Comparison of ENCODE assay signal across 9 mouse cellular contexts in the genomic region with DNA sequence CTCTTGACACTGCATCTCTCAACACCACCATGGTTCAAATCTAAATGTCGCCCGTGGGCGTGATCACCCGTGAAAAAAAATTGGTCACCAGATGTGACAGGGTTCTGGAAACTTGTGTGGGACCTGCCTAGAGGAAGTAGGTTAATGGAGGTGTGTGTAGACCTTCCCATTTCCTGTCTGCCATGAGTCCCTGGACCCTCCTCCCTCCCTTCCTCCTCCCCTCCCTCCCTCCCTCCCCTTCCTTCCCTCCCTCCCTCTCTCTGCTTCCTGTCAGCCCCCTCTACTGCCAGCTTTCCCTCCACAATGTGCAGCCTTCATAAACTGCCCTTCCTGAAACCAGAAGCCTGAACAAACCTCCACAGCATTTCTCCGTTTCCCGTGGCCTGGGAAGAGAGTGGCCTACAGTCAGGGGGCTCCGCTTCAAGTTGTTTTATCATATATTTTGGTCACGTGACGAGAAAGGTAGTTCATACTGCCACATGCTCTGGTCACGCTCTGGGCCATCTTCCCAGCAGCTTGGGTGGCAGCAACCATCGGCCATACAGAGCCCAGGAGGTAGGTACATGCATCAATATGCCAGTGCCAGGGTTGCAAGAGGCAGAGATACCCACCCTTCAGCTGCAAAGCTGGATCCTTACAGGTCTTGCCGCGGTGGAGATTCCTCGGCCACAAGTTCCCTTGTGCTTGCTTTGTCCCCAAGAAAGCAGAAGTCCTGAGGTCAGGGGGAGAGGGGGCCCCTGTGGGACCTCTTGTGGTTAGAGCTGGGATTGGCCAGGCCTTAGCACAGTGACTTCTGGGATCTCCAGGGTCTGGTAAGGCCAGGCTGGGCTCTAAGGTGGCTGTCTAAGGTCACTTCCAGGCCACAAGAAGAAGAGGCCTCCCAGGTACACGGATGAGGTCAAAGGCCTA. TPM values are rescaled to one million over a fixed set of nuclear protein-coding genes. Genes with fewer than 3 reads are reported as not detected.
DNase-seq lines count a peak whose midpoint lies in the region; ATAC-seq and TF ChIP-seq lines count a peak whose summit lies in the region.
"Had no signal": no experiment of that assay in that cellular context is flagged by ENCODE, and none has a peak within 500 bp of the region (broad histone marks: within the 10 kb centered on the region; RNA-seq: fewer than 3 reads in every experiment).

No protein-coding gene starts in this region.

- peak; percentile 83 for ATAC-seq in neutrophil, adult 5-6 weeks (ENCODE audit: extremely low read depth, insufficient number of reproducible peaks, low FRiP score, poor library complexity, severe bottlenecking)
- ATAC-seq in hindbrain, embryonic 11.5 days (ENCODE audit: low FRiP score): no peak
- no peak for ATAC-seq in forebrain, postnatal 0 days

- 73% methylated on average over 15 of the region's 15 CpGs for WGBS in hindbrain, embryonic 11.5 days
- 81% methylated on average over 15 of the region's 15 CpGs for WGBS in forebrain, postnatal 0 days

- peak overlapping the region; percentile 10 to 54; a peak in 2 of 4 replicates for H3K4me3 ChIP-seq in MEL (ENCODE audit: control insufficient read depth in 1 of 2, insufficient read depth in 1 of 2, low read depth in 2 of 2, low read length in 2 of 2)
- H3K4me3 ChIP-seq in hindbrain, embryonic 11.5 days (ENCODE audit: low read depth, low read length): no peak overlapping the region
- H3K4me3 ChIP-seq in forebrain, postnatal 0 days (ENCODE audit: low read depth, low read length): no peak overlapping the region

- H3K36me3 ChIP-seq in MEL (ENCODE audit: control insufficient read depth in 1 of 2, insufficient read depth in 2 of 2, low read length in 2 of 2): peaks cover 0 to 11% of the 10 kb centered on the region in 2 experiments; a peak in 2 of 4 replicates
- H3K36me3 ChIP-seq in hindbrain, embryonic 11.5 days (ENCODE audit: control insufficient read depth, insufficient read depth, low read length): no peaks in the 10 kb centered on the region
- H3K36me3 ChIP-seq in forebrain, postnatal 0 days (ENCODE audit: insufficient read depth): no peaks in the 10 kb centered on the region

- peak; percentile 27 for TF ChIP-seq RAD21 in MEL (IDR thresholded peaks at IDR 0.05; ENCODE audit: low read depth, low read length)

- H3K4me2 ChIP-seq in hindbrain, embryonic 11.5 days (replicated peaks; ENCODE audit: low read depth, low read length): no peak overlapping the region
- H3K4me2 ChIP-seq in forebrain, postnatal 0 days (ENCODE audit: low read depth): no peak overlapping the region

- peaks cover 6 to 32% of the 10 kb centered on the region in 2 experiments for H3K4me1 ChIP-seq in MEL (ENCODE audit: control insufficient read depth in 1 of 2, insufficient read depth in 2 of 2, low read length in 2 of 2)
- H3K4me1 ChIP-seq in hindbrain, embryonic 11.5 days (replicated peaks; ENCODE audit: control insufficient read depth, insufficient read depth, low read length): no peaks in the 10 kb centered on the region
- H3K4me1 ChIP-seq in forebrain, postnatal 0 days (ENCODE audit: insufficient read depth): no peaks in the 10 kb centered on the region

- no peak; a peak in 1 of 4 replicates for TF ChIP-seq POLR2A in MEL (IDR thresholded peaks at IDR 0.05; ENCODE audit: control insufficient read depth in 1 of 2, insufficient read depth in 1 of 2, low read depth in 1 of 2, low read length in 2 of 2, poor library complexity in 1 of 2)

- peak; percentile 20 for DNase-seq in layer of hippocampus, adult 9-11 months
- no peak for DNase-seq in layer of hippocampus, adult 18-20 months (ENCODE audit: low spot score in 2 of 2)
- DNase-seq in MEL (ENCODE audit: low read depth, low spot score): peak; percentile 81
- peak; percentile 70 for DNase-seq in induced T-regulatory cell, adult 2 months (ENCODE audit: low read depth)
- DNase-seq in hindbrain, embryonic 11.5 days (ENCODE audit: low spot score): no peak
- no peak for DNase-seq in forebrain, postnatal 0 days
- DNase-seq in left cerebral cortex, postnatal 14 days (ENCODE audit: low spot score in 2 of 2): no peak
- DNase-seq: midbrain, embryonic 14.5 days had no signal

- no peaks in the 10 kb centered on the region for H3K27me3 ChIP-seq in MEL (ENCODE audit: control insufficient read depth in 1 of 2, insufficient read depth in 2 of 2, low read length in 2 of 2)
- no peaks in the 10 kb centered on the region for H3K27me3 ChIP-seq in hindbrain, embryonic 11.5 days (ENCODE audit: control insufficient read depth, insufficient read depth, low read length)
- H3K27me3 ChIP-seq in forebrain, postnatal 0 days (ENCODE audit: insufficient read depth, low read length): no peaks in the 10 kb centered on the region

- TF ChIP-seq EP300 in MEL (IDR thresholded peaks at IDR 0.05; ENCODE audit: low read depth in 1 of 2, low read length in 2 of 2): peak in 1 of 2 experiments; percentile 22; a peak in 1 of 4 replicates

- peak; percentile 41 to 49 (median 47) for TF ChIP-seq CTCF in MEL (IDR thresholded peaks at IDR 0.05 in 2 of 3, conservative IDR thresholded peaks at IDR 0.05 in 1 of 3; ENCODE audit: control insufficient read depth in 1 of 3, insufficient read depth in 1 of 3, low read depth in 2 of 3, low read length in 3 of 3, poor library complexity in 1 of 3, severe bottlenecking in 1 of 3)
- TF ChIP-seq CTCF in forebrain, postnatal 0 days (IDR thresholded peaks at IDR 0.05; ENCODE audit: low read depth): no peak

- peak overlapping the region; percentile 67 for H3K9ac ChIP-seq in MEL (ENCODE audit: control insufficient read depth, low read depth, low read length, poor library complexity, severe bottlenecking)
- H3K9ac ChIP-seq in hindbrain, embryonic 11.5 days (ENCODE audit: low read depth, low read length): no peak overlapping the region
- H3K9ac ChIP-seq in forebrain, postnatal 0 days: no peak overlapping the region

- peak overlapping the region; percentile 61 for H3K27ac ChIP-seq in MEL (ENCODE audit: control insufficient read depth, low read depth, low read length)
- no peak overlapping the region for H3K27ac ChIP-seq in hindbrain, embryonic 11.5 days (ENCODE audit: low read depth, low read length)
- H3K27ac ChIP-seq in forebrain, postnatal 0 days (ENCODE audit: low read depth, low read length): no peak overlapping the region

- H3K79me2 ChIP-seq in MEL (ENCODE audit: control insufficient read depth, insufficient read depth, low read length, poor library complexity): no peaks in the 10 kb centered on the region; the same call in 1 of the 2 replicates

- no peaks in the 10 kb centered on the region for H3K9me3 ChIP-seq in MEL (replicated peaks; ENCODE audit: insufficient read depth, low read length)
- no peaks in the 10 kb centered on the region for H3K9me3 ChIP-seq in hindbrain, embryonic 11.5 days (ENCODE audit: control insufficient read depth, low read length)
- no peaks in the 10 kb centered on the region for H3K9me3 ChIP-seq in forebrain, postnatal 0 days (ENCODE audit: low read length)

- intact Hi-C loops in left cerebral cortex, postnatal 14 days (cut with DNase I): no loop called here

TF ChIP-seq in MEL, 35 proteins besides CTCF, POLR2A, EP300 and RAD21 (continues in another document):
- TF ChIP-seq E2F4 (IDR thresholded peaks at IDR 0.05; ENCODE audit: borderline replicate concordance, low read depth, low read length) (no peak), ETS1 (IDR thresholded peaks at IDR 0.05; ENCODE audit: low read depth, low read length) (no peak), TBP (IDR thresholded peaks at IDR 0.05; ENCODE audit: low read depth, low read length) (0 out of 2 replicates have a peak, but pooled peaks have one; percentile 25), KAT2A (conservative IDR thresholded peaks at IDR 0.05; ENCODE audit: low read depth, low read length) (no peak), MAX (IDR thresholded peaks at IDR 0.05; ENCODE audit: low read length) (peak; percentile 63; the same call in 1 of the 2 replicates), JUND (IDR thresholded peaks at IDR 0.05; ENCODE audit: low read depth, low read length) (no peak), USF1 (IDR thresholded peaks at IDR 0.05; ENCODE audit: low read depth, low read length) (peak; percentile 90), CHD2 (IDR thresholded peaks at IDR 0.05; ENCODE audit: low read length) (no peak), ZMIZ1 (IDR thresholded peaks at IDR 0.05; ENCODE audit: low read depth, low read length) (no peak), POLR2AphosphoS2 (IDR thresholded peaks at IDR 0.05; ENCODE audit: low read length) (no peak), MYC (IDR thresholded peaks at IDR 0.05; ENCODE audit: low read depth, low read length) (0 out of 2 replicates have a peak, but pooled peaks have one; percentile 43), TAL1 (IDR thresholded peaks at IDR 0.05; ENCODE audit: low read length) (no peak), USF2 (IDR thresholded peaks at IDR 0.05; ENCODE audit: borderline replicate concordance in 1 of 2, insufficient read depth in 1 of 2, low read depth in 1 of 2, low read length in 2 of 2) (peak in 1 of 2 experiments; percentile 62; a peak in 1 of 4 replicates), HCFC1 (IDR thresholded peaks at IDR 0.05; ENCODE audit: low read depth, low read length) (no peak; the same call in 1 of the 2 replicates), BHLHE40 (IDR thresholded peaks at IDR 0.05; ENCODE audit: borderline replicate concordance, low read depth, low read length) (no peak), SMC3 (IDR thresholded peaks at IDR 0.05; ENCODE audit: low read depth, low read length) (peak; percentile 55)

RNA-seq across cellular contexts. Expression of a gene that starts 41.4 kb away (rescaled TPM):
- total RNA-seq in layer of hippocampus, adult 18-20 months (2021): 1 to 10 TPM; 4.5 to 4.7 TPM
- total RNA-seq in MEL (2012; rRNA removed): 37.0 and 39.0 TPM in 2 replicates
- 100 to 1,000 TPM in 1 of 2 experiments, not detected in 1; 207 TPM for polyA plus RNA-seq in MEL (2012; ENCODE audit: insufficient read depth in 1 of 2, insufficient read length in 2 of 2, low read depth in 1 of 2, low replicate concordance in 2 of 2, missing spikeins in 1 of 2)
- 90.4 and 119 TPM in 2 replicates for total RNA-seq in neutrophil, adult 5-6 weeks (2017)
- polyA plus RNA-seq in hindbrain, embryonic 11.5 days (2014; fragmentation: Nextera tagmentation; extraction: Ambion mirVana): 57.0 and 63.3 TPM in 2 replicates
- 5.9 and 6.6 TPM in 2 replicates for total RNA-seq in forebrain, postnatal 0 days (2014; rRNA removed)
- 11.0 and 14.5 TPM in 2 replicates for polyA plus RNA-seq in forebrain, postnatal 0 days (2015; fragmentation: Nextera tagmentation; extraction: Ambion mirVana)
- 1 to 10 TPM; 3.1 to 3.7 TPM for total RNA-seq in left cerebral cortex, postnatal 14 days (2021)

RNA-seq across cellular contexts. Expression of a gene that starts 57.6 kb away (rescaled TPM):
- not detected for total RNA-seq in layer of hippocampus, adult 18-20 months (2021)
- not detected in 2 replicates for total RNA-seq in MEL (2012; rRNA removed)
- under 1 TPM in 1 of 2 experiments, not detected in 1; 0.13 TPM for polyA plus RNA-seq in MEL (2012; ENCODE audit: insufficient read depth in 1 of 2, insufficient read length in 2 of 2, low read depth in 1 of 2, low replicate concordance in 2 of 2, missing spikeins in 1 of 2)
- total RNA-seq in neutrophil, adult 5-6 weeks (2017): not detected in 2 replicates
- polyA plus RNA-seq in hindbrain, embryonic 11.5 days (2014; fragmentation: Nextera tagmentation; extraction: Ambion mirVana): 0.06 TPM in 2 replicates
- total RNA-seq in forebrain, postnatal 0 days (2014; rRNA removed): not detected in 2 replicates
- polyA plus RNA-seq in forebrain, postnatal 0 days (2015; fragmentation: Nextera tagmentation; extraction: Ambion mirVana): 0.06 TPM in 1 of 2 replicates, not detected in the other
- total RNA-seq in left cerebral cortex, postnatal 14 days (2021): not detected
- polyA plus RNA-seq: midbrain, embryonic 14.5 days had no signal

Comparison
In these comparisons a context has a peak if more than half of its experiments do, and no peak if none do; other contexts are left out.
1. DNase-seq: peak in layer of hippocampus, adult 9-11 months (single experiment), MEL (single experiment) and induced T-regulatory cell, adult 2 months (single experiment); none in layer of hippocampus, adult 18-20 months (0 of 2), hindbrain, embryonic 11.5 days (single experiment), forebrain, postnatal 0 days (single experiment) and left cerebral cortex, postnatal 14 days (0 of 2).
2. H3K4me3 ChIP-seq: peak in MEL (2 of 2); none in hindbrain, embryonic 11.5 days (single experiment) and forebrain, postnatal 0 days (single experiment).